Mouse (Mus musculus) Patski (cell line): ENCODE data around the gene Wipf3. TPM values are rescaled to one million over a fixed set of nuclear protein-coding genes. Genes with fewer than 3 reads are reported as not detected.

Experiments
- ATAC-seq: fragments of 100-300 bp; one replicate; pipeline ENCODE4 v1.8.0; 2021
- CTCF ChIA-PET: fragments of 350-600 bp; sonication (Branson Sonifier 250); formaldehyde crosslinking; loops from one replicate; lab custom pipeline; 2022; ENCODE audit warnings: inconsistent platforms; lab: Charles Lee
- POLR2A ChIA-PET: fragments of 350-600 bp; sonication (Branson Sonifier 250); formaldehyde crosslinking; loops from one replicate; lab custom pipeline; 2022; ENCODE audit warnings: antibody characterized with exemption, inconsistent platforms; lab: Charles Lee
- DNase-seq: peaks from one replicate; pipeline ENCODE4 v3.0.0-alpha.2; 2011; ENCODE audit warnings: low read depth, low spot score
- H3K27me3 ChIP-seq: fragments of 371-371 bp; one replicate; pipeline ENCODE4 v1.5.1; 2021
- CTCF ChIP-seq: fragments of 100-300 bp; IDR thresholded peaks from one replicate; pipeline ENCODE4 v1.5.1; 2021
- in situ Hi-C: fragments of 300-500 bp; cut with MboI; formaldehyde crosslinking; loops from 3 replicates; pipeline ENCODE4 v1.11.1; 2018; ENCODE audit warnings: low pct_unique_long_range_greater_than_20kb, mixed read lengths
- polyA plus RNA-seq: library from polyadenylated mRNA; unstranded; gene quantifications from one replicate; pipeline ENCODE4 v1.2.3, GENCODE M21; 2021

Wipf3 gene
- polyA plus RNA-seq, 1 experiment from 2014 or later: 4.5 TPM

- TF ChIP-seq CTCF: no peak
- CTCF ChIA-PET: no interaction called here
- POLR2A ChIA-PET: no interaction called here
- in situ Hi-C loops: no loop called here
- no peak for ATAC-seq
- peaks cover 19% of the 10 kb centered on the region for H3K27me3 ChIP-seq
- DNase-seq: no peak
Observed at GRCm38 (mm10) chr6:54431761-54432160, 2.4 kb downstream of the Wipf3 start.

- no peak for TF ChIP-seq CTCF
- CTCF ChIA-PET: no interaction called here
- DNase-seq (no peak), ATAC-seq (no peak)
- POLR2A ChIA-PET: no interaction called here
- in situ Hi-C loops: no loop called here
- H3K27me3 ChIP-seq: peaks cover 19% of the 10 kb centered on the region
Observed at GRCm38 (mm10) chr6:54432191-54432590, 2.8 kb downstream of the Wipf3 start.

GRCm38 (mm10) chr6:54432806-54433545 lies 3.6 kb downstream of the Wipf3 start:
- H3K27me3 ChIP-seq: peaks cover 22% of the 10 kb centered on the region
- CTCF ChIA-PET: interaction anchor here (1.5 kb wide), 1 partner anchor 12 kb away, joined by 3 read pairs; no protein-coding TSS in a partner anchor
- ATAC-seq (no peak), DNase-seq (no peak)
- POLR2A ChIA-PET: interaction anchor here (0.7 kb wide), 1 partner anchor 598 kb away, joined by 3 read pairs; no protein-coding TSS in a partner anchor
- in situ Hi-C loops: no loop called here
- TF ChIP-seq CTCF: no peak

- ATAC-seq: no peak
- ChIA-PET CTCF (interaction anchor here (1.5 kb wide), 1 partner anchor 10 kb away, joined by 3 read pairs; no protein-coding TSS in a partner anchor), POLR2A (interaction anchor here (0.6 kb wide), 1 partner anchor 25 kb away, joined by 3 read pairs; no protein-coding TSS in a partner anchor)
- in situ Hi-C loops: no loop called here
- H3K27me3 ChIP-seq: peaks cover 19% of the 10 kb centered on the region
- no peak for DNase-seq
- no peak for TF ChIP-seq CTCF
Observed at GRCm38 (mm10) chr6:54434171-54434570, 4.8 kb downstream of the Wipf3 start.

GRCm38 (mm10) chr6:54435663-54436062 lies 6.3 kb downstream of the Wipf3 start:
- DNase-seq (peak; percentile 22), ATAC-seq (peak; percentile 71)
- H3K27me3 ChIP-seq: peaks cover 18% of the 10 kb centered on the region
- TF ChIP-seq CTCF: no peak
- POLR2A ChIA-PET: no interaction called here
- CTCF ChIA-PET: no interaction called here
- in situ Hi-C loops: no loop called here

- POLR2A ChIA-PET: no interaction called here
- CTCF ChIA-PET: no interaction called here
- H3K27me3 ChIP-seq: peaks cover 13% of the 10 kb centered on the region
- no peak for TF ChIP-seq CTCF
- in situ Hi-C loops: no loop called here
- no peak for DNase-seq
- no peak for ATAC-seq
Observed at GRCm38 (mm10) chr6:54436286-54436685, 6.9 kb downstream of the Wipf3 start.

GRCm38 (mm10) chr6:54438510-54438909 lies 9.1 kb downstream of the Wipf3 start:
- CTCF ChIA-PET: no interaction called here
- ATAC-seq: no peak

GRCm38 (mm10) chr6:54440658-54441057 lies 11.3 kb downstream of the Wipf3 start:
- ChIA-PET CTCF (no interaction called here), POLR2A (no interaction called here)
- no peak for TF ChIP-seq CTCF
- in situ Hi-C loops: no loop called here
- no peak for ATAC-seq
- DNase-seq: no peak
- peaks cover 13% of the 10 kb centered on the region for H3K27me3 ChIP-seq

More at GRCm38 (mm10) chr6:54438510-54438909, 9.1 kb downstream of the Wipf3 start:
- TF ChIP-seq CTCF: no peak
- DNase-seq: no peak
- in situ Hi-C loops: no loop called here
- POLR2A ChIA-PET: no interaction called here
- peaks cover 13% of the 10 kb centered on the region for H3K27me3 ChIP-seq

- POLR2A ChIA-PET: no interaction called here
Observed at GRCm38 (mm10) chr6:54443657-54444056, 14.3 kb downstream of the Wipf3 start.

GRCm38 (mm10) chr6:54444086-54444485 lies 14.7 kb downstream of the Wipf3 start:
- ChIA-PET POLR2A (no interaction called here), CTCF (no interaction called here)
- ATAC-seq: no peak
- TF ChIP-seq CTCF: no peak
- peaks cover 5% of the 10 kb centered on the region for H3K27me3 ChIP-seq
- no peak for DNase-seq
- in situ Hi-C loops: no loop called here

More at GRCm38 (mm10) chr6:54443657-54444056, 14.3 kb downstream of the Wipf3 start:
- DNase-seq (no peak), ATAC-seq (no peak)
- no peak for TF ChIP-seq CTCF
- in situ Hi-C loops: no loop called here
- CTCF ChIA-PET: no interaction called here
- H3K27me3 ChIP-seq: peaks cover 8% of the 10 kb centered on the region

GRCm38 (mm10) chr6:54445249-54445818 lies 15.9 kb downstream of the Wipf3 start:
- no peak for TF ChIP-seq CTCF
- in situ Hi-C loops: no loop called here
- POLR2A ChIA-PET: no interaction called here

More at GRCm38 (mm10) chr6:54445249-54445818, 15.9 kb downstream of the Wipf3 start:
- ATAC-seq (no peak), DNase-seq (no peak)
- CTCF ChIA-PET: interaction anchor here (0.6 to 0.8 kb wide), 3 partner anchors 15 to 53 kb away, joined by 3 read pairs; no protein-coding TSS in a partner anchor
- no peaks in the 10 kb centered on the region for H3K27me3 ChIP-seq
